8 mouse cellular contexts compared by ENCODE assay signal in the genomic region with DNA sequence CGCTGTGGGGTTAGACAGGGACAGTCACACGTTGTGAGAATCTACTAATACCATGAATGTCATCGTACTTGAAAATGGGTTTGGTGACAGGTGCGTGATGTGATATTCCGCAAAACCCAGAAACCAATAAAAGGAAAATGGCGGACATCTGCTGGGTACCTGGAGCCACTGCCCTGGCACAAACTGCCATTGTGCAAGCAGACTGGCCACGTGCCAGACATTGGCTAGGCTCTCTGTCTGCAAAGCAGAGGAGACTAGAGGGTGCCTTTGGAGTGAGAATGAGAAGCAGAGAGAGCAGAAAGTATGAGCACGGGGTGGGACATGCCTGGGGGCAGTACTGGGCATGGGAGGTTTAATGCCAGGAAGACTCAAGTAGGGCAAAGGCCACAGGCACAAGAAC.
A peak's percentile ranks its signal among the peaks of the same experiment; 100 is the strongest.
DNase-seq lines count a peak whose midpoint lies in the region; ATAC-seq lines count a peak whose summit lies in the region.
"Had no signal": no experiment of that assay in that cellular context is flagged by ENCODE, and none has a peak within 500 bp of the region (broad histone marks: within the 10 kb centered on the region; RNA-seq: fewer than 3 reads in every experiment).

No protein-coding gene starts in this region.

- no peak for ATAC-seq in hindbrain, embryonic 14.5 days (ENCODE audit: low FRiP score)
- no peak for ATAC-seq in hindbrain, embryonic 12.5 days (ENCODE audit: low FRiP score)
- no peak for ATAC-seq in megakaryocyte, adult 5-6 weeks (ENCODE audit: poor library complexity, severe bottlenecking)

- H3K9ac ChIP-seq in hindbrain, embryonic 14.5 days = no peak overlapping the region
- H3K9ac ChIP-seq in hindbrain, embryonic 12.5 days = no peak overlapping the region

- peaks cover 26% of the 10 kb centered on the region for H3K4me1 ChIP-seq in hindbrain, embryonic 14.5 days (replicated peaks; ENCODE audit: control insufficient read depth, insufficient read depth, low read length)
- peaks cover 28% of the 10 kb centered on the region for H3K4me1 ChIP-seq in hindbrain, embryonic 12.5 days
- H3K4me1 ChIP-seq: limb, embryonic 10.5 days had no signal

- H3K36me3 ChIP-seq in hindbrain, embryonic 14.5 days (replicated peaks; ENCODE audit: control insufficient read depth, insufficient read depth) = no peaks in the 10 kb centered on the region
- no peaks in the 10 kb centered on the region for H3K36me3 ChIP-seq in hindbrain, embryonic 12.5 days
- H3K36me3 ChIP-seq: limb, embryonic 10.5 days had no signal

- no peak overlapping the region for H3K4me3 ChIP-seq in hindbrain, embryonic 14.5 days (replicated peaks; ENCODE audit: low read length)
- H3K4me3 ChIP-seq in hindbrain, embryonic 12.5 days = no peak overlapping the region
- H3K4me3 ChIP-seq: limb, embryonic 10.5 days had no signal

- no peak for DNase-seq in hindbrain, embryonic 14.5 days (ENCODE audit: low spot score)
- DNase-seq in ovary, postnatal 36 days (ENCODE audit: low spot score) = peak; percentile 24
- no peak for DNase-seq in ovary, postnatal 10 days (ENCODE audit: low spot score)
- DNase-seq in cerebellum, postnatal 10 days = peak; percentile 89 to 90
- DNase-seq in lung, postnatal 36 days = peak; percentile 3

- no peak overlapping the region for H3K4me2 ChIP-seq in hindbrain, embryonic 14.5 days (replicated peaks)
- H3K4me2 ChIP-seq in hindbrain, embryonic 12.5 days (replicated peaks) = no peak overlapping the region

- H3K27ac ChIP-seq in hindbrain, embryonic 14.5 days = 0 out of 2 replicates have a peak overlapping the region, but pooled peaks have one; percentile 47
- no peak overlapping the region for H3K27ac ChIP-seq in hindbrain, embryonic 12.5 days
- H3K27ac ChIP-seq: limb, embryonic 10.5 days had no signal

- H3K9me3 ChIP-seq in hindbrain, embryonic 14.5 days (ENCODE audit: control insufficient read depth, low read length) = no peaks in the 10 kb centered on the region
- no peaks in the 10 kb centered on the region for H3K9me3 ChIP-seq in hindbrain, embryonic 12.5 days (replicated peaks)
- H3K9me3 ChIP-seq: limb, embryonic 10.5 days had no signal

- no peaks in the 10 kb centered on the region for H3K27me3 ChIP-seq in hindbrain, embryonic 14.5 days (ENCODE audit: control insufficient read depth, insufficient read depth, low read length)
- H3K27me3 ChIP-seq in hindbrain, embryonic 12.5 days = no peaks in the 10 kb centered on the region

- WGBS in hindbrain, embryonic 14.5 days = 78% methylated on average over 8 of the region's 8 CpGs
- WGBS in hindbrain, embryonic 12.5 days = 90% methylated on average over 8 of the region's 8 CpGs

Comparison
In these comparisons a context has a peak if more than half of its experiments do, and no peak if none do; other contexts are left out.
1. DNase-seq: peak in ovary, postnatal 36 days (single experiment), cerebellum, postnatal 10 days (2 of 2) and lung, postnatal 36 days (single experiment); none in hindbrain, embryonic 14.5 days (single experiment) and ovary, postnatal 10 days (single experiment).